Mouse (Mus musculus): ENCODE measurements around the gene Pitpnc1. TPM values are rescaled to one million over a fixed set of nuclear protein-coding genes. Genes with fewer than 3 reads are reported as not detected.

Pitpnc1 gene
- total RNA-seq, 2 experiments from 2014 or later: 78.8 to 79.4 TPM

DNA sequence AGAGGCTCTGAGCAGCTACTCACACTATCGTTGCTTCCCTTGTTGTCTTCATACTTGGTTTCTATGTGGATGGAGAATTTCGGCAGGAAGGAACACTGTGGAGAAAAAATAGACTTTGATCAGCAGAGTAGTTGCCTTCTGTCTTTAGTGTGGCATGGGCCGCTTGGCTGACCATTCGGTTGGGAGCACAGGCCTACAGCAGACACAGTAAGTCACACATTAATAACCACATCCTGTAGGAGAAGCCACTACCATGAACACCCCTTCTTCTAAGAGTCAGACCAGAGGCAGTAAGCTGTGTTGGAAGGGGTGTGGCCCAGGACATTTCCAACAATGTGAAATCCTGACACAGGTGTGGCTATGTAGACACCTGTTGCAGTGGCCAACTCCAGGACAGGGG lies 174.3 kb downstream of the Pitpnc1 start:
- intact Hi-C loops (cut with DNase I): no loop called here
- no peak for DNase-seq

DNA sequence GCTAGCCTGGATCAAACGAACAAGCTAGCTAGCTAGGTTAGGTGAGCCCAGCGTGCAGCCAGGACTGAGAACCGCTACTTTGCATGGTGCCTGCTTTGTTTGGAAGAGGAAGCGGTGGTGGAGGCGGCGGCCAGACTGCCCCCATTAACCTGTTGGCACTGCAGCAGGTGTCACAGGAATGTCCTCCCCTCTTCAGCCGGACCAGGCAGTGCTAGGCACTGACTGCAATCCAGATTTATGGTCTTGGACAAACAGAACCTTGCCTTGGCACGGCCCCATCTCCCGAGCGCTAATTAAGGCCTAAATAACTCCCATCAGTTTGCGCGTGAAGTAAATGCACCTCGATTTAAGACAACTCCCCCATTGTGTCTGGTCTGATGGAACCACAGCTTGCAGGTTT lies 178.5 kb downstream of the Pitpnc1 start:
- DNase-seq: no peak
- intact Hi-C loops (cut with DNase I): no loop called here

DNA sequence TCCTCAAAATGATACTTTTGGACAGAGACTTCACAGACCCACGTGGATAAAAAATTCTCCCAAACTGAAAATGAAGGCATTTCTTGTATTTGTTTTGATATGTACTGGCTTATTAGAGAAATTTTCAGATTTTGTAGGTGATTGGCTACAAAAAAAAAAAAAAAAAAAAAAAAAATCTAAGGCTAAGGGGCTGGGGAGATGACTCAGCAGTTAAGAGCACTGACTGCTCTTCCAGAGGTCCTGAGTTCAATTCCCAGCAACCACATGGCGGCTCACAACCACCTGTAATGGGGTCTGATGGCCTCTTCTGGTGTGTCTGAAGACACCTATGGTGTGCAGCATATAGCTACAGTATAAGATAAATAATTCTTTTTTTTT lies 182.3 kb downstream of the Pitpnc1 start:
- DNase-seq: no peak
- intact Hi-C loops (cut with DNase I): no loop called here

DNA sequence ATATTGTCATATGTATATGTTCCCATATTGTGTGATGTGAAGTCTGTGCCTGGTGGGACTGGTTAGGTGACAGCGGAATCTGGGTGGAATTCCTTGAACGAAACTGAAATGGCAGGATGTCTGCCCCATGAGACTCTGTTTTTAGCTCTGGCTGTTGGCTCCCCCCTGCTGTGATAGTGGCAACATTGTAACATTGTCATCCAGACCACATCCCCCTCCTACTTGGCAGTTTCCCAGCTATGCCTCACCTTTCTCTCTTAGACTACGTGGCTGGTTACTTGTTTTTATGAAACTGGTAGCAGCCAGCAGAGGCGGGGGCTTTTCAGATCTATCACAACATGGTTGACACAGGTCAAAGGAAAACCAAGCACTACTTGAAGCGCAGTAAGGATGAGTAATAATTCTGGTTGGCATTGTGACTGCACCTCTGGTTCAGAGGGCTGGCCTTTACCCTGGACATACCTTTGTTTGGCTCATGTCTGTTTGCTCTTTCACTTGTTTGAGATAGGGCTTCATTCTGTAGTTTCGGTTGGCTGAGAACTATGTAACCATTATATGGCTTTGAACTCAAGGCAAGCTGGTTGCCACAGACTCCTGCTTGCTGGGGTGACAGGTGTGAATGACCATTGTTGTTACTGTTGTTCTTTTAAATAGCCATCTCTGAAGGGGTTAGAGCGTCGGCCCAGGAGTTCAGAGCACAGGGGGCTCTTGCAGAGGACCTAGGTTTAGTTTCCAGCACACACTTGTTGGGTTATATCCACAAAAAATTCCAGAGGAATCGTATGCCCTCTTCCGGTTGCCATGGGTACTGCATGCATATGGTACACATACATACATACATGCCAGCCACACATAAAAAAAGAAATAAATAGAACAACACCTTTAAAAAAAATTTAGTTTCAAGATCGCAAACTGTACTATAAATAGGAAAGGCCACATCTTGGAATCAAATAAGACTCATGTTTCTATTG lies 183.0 kb downstream of the Pitpnc1 start:
- intact Hi-C loops (cut with DNase I): no loop called here
- no peak for DNase-seq

DNA sequence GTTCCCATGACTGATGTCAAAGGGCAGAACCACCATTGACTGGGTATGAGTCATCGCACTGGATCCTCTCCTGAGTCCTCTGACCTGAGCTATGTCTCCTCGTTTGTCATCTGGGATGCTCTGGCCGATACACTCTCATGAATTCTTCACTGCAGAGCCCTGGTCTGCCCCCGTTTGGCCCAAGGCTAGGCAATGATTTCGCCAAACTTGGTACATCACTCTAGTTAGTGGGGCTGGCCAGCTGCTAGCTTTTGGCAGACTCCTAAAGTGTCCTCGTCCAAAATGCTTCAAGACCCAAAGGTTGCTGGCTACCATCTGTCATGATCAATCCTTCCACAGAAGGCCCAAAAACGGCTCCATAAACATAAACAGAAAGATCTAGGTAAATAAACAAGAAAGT lies 184.8 kb downstream of the Pitpnc1 start:
- peak; percentile 54 for DNase-seq
- intact Hi-C loops (cut with DNase I): no loop called here

DNA sequence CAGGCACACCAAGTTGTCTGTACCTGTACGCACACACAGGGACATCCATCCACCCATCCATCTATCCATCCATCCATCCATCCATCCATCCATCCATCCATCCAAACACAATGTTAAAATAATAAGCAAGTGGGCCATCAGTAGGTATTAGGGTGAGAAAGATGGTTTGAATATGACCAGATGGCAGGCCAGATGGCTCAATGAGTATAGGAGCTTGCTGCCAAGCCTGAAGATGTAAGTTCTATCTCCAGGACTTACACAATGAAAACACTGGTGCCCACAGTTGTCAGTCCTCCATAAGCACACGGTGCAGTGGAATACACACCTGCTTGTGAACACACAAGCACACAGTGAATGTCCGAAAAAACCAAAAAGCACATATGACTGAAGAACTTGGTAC lies 186.9 kb downstream of the Pitpnc1 start:
- no peak for DNase-seq
- intact Hi-C loops (cut with DNase I): no loop called here

DNA sequence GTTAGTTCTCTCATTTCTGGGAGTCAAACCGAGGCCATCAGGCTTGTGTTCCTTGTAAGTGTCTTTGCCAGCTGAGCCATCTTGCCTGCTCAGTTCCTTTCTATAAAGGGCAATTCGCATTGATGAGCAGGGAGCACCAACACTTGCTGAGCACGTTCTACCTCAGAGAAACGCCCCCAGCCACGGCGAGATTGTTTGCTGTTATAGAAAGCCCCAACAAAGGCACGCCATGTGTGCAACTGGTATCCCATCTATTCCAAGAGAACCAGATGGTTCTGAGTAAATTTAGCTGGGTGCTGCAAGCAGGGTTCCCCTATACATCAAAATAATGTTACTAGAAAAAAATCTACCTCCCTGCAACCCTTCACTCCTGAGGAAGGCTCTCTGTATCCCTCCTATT lies 188.0 kb downstream of the Pitpnc1 start:
- DNase-seq: no peak
- intact Hi-C loops (cut with DNase I): no loop called here

DNA sequence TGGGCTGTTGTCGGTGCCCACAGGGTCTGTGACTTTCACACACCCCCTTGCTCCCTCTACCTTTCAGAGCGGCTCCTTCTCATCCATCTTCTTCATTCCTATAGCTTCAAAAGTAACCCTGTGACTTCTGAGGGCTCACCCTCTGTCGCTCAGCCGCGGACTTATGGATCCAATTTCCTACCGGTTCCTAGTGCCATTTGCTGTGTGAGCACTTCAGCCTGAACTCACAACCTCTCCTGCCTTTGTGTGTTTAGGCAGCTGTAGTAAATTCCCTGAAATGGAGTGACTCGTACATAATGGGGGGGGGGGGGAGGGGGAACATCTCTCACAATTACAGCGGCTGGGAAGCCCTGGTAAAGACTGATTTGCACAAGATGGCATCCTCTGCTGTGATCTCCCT lies 191.2 kb downstream of the Pitpnc1 start:
- DNase-seq: no peak
- intact Hi-C loops (cut with DNase I): no loop called here

DNA sequence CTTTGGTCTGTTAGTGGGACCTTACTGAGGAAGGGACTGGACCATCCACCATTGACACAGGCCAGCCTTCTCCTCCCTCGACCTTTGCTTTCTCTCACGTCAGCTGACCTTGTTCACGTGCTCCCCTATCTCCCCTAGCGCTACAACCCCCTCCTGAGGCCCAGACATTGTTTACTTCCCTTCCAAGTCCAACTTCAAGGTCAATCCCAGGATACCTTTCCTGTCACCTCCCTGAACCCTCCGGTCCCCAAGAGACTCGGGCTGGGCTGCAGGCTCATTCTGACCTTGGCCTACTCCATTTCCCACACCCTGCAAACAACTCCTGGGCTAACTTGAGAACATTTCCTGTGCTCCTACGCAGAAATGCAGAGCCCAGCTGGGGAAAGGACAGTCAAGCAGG lies 193.6 kb downstream of the Pitpnc1 start:
- DNase-seq: no peak
- intact Hi-C loops (cut with DNase I): no loop called here

DNA sequence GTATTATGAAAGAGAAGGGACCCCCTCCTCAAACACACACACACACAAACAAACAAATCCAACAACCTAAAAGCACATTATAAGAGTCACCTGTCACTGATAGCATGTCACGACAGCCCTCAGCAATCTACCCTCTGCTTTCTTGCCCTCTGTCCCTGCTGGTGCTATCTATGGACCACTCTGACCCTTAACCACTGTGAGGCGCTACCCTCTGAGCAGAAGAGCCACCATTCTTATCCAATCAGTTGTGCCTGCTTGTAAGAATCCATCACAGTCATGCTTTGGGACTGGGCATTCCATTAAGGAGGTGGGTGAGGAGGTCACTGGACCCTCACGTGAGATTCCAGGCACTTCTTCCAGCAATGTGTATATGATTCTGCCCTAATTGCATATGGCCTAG lies 194.2 kb downstream of the Pitpnc1 start:
- DNase-seq: no peak
- intact Hi-C loops (cut with DNase I): no loop called here

DNA sequence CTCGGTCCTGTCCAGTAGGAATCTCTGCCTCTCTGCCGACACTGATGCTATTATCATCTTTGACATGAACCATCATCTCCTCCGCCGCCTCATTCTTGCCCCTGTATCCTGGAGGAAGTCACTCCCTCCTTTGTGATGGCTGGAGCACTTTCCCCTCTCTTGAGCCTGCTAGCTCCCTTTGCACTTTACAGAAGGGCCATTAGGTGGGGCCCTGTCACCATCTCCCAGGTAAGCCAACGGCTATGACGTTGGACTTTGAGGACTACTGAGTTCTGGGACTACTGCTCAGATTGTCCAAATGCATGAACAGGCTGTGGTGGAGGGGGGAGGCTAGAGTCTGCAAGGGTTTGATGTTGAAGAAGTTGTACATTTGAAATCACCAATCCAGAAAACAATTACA lies 194.6 kb downstream of the Pitpnc1 start:
- DNase-seq: peak; percentile 58
- intact Hi-C loops (cut with DNase I): no loop called here

DNA sequence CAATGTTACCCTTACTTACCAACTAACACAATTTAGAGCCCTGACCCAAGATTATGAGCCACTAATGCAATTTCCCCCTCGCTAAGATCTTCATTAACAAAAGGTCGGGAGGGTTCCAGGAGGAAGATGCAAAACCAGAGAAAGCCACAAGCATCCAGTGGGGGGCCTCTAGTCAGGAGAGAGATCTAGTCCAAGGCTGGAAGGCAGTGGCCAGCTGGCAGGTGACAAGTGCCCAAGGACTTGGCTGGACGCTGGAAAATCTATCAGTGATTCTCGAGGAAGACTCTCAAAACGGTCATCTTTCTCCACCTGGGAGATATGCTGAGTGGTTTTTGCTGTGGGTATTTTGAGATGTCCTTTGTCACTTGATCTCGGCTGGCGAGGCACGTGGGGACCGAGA lies 196.3 kb downstream of the Pitpnc1 start:
- intact Hi-C loops (cut with DNase I): no loop called here
- no peak for DNase-seq

DNA sequence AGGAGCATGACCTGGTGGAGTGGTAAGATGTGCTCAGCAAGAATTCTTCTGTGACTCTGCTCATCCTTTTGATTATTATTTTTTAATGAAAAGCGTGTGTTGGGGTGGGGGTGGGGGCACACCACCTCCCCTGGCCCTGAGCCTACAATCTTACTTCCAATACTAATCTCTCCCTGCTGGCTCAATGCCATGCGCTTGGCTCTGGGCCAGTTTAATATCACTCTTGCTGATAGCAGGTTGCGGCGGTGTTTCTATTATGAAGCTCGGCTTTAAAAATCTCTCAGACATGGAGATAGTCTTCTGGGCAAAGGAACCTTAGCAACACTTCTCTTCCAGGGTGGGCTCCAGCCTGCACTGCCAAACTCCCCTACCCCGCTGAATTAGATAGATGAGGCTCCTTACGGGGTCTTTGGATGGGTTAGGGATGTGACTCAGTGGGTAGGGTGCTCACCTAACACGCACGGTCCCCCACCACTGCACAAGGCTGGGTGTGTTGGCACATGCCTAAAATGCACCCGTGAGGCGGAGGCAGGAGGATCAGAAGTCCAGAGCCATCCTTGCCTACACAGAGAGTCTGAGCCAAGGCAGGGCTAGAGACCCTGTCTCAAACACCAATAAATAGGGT lies 198.0 kb downstream of the Pitpnc1 start:
- DNase-seq: peak; percentile 83

DNA sequence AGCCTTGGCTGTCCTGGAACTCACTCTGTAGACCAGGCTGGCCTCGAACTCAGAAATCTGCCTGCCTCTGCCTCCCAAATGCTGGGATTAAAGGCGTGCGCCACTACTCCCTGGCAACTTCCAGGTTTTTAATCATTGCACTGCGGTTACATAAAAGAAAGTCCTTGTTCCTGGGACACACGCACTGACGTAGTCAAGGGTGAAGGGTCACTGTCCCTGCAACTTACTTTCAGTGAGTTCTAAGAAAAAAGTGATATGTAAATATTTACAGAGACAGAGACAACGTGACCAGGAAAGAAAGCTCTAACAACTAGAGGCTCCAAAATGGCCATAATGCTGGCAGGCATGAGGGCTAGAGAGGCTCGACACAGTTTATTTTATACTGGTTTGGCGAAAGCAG lies 199.9 kb downstream of the Pitpnc1 start:
- intact Hi-C loops (cut with DNase I): no loop called here
- no peak for DNase-seq

More for the DNA sequence above, 198.0 kb downstream of the Pitpnc1 start:
- intact Hi-C loops (cut with DNase I): no loop called here

DNA sequence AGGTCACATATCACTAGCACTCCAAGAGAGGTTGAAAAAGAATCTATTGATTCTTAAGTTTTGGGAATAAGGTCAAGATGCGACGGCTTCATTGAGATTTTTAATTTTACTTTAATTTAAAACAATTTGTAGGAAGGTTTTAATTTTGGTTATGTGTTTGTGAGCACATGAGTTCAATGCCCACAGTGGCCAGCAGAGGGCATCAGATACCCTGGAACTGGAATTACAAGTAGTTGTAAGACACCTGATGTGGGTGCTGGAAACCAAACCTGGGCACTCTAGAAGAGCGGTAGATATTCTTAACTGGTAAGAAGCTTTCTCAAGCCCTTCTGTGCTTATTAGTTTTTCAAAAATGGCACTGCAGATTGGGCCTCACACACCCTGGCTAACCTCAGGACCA lies 203.0 kb downstream of the Pitpnc1 start:
- no peak for DNase-seq
- intact Hi-C loops (cut with DNase I): no loop called here

DNA sequence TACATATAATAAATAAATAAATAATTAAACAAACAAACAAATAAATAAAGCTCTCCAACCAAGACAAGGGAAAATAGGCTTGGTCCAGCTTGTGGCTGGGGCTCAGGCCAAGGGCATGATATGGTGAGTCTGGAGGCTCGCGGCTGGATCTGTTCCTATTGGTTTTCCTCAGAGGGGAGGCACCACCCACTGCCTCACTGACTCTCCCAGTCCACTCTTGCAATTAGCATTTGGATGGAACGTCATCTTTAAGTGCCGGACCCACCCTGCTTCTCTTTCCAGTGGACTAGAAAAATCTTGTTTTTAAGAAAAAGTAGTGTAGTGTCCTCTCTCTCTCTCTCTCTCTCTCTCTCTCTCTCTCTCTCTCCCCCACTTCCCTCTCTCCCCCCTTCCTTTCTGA lies 204.6 kb downstream of the Pitpnc1 start:
- no peak for DNase-seq
- intact Hi-C loops (cut with DNase I): no loop called here

DNA sequence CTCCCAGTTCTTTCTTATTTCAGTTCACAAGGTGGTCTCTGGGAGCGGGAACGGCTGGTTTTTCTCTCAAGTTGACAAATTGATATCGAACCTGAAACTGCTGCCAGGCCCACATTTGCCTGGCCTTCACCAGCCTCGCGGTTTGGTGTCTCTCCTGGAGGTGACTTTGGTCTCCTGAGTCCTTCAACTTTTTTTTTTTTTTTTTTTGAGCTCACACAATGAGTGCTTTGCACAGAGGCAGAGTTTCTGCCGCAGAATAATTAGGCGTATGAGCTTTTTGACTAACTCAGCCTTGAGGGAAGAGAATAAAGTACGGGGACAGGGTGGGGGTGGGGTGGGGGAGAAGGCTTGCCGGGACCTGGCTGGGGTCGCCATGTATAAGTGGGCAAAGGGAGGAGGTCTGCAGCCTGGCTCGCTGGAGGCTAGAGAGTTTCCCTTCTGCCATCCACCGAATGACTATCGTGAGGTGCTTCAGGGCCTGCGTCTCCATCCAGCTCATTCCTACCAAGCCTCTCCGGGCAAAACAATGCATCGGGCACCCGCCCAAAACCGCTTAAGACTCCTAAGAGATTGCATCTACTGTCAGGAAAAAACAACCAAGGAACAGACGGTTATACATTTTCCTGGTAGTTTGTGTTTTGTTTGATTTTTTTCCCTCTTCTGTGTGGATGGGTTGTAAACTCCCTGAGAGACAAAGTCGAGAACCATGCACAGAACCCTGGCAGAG lies 205.4 kb downstream of the Pitpnc1 start:
- DNase-seq: no peak
- intact Hi-C loops (cut with DNase I): no loop called here

DNA sequence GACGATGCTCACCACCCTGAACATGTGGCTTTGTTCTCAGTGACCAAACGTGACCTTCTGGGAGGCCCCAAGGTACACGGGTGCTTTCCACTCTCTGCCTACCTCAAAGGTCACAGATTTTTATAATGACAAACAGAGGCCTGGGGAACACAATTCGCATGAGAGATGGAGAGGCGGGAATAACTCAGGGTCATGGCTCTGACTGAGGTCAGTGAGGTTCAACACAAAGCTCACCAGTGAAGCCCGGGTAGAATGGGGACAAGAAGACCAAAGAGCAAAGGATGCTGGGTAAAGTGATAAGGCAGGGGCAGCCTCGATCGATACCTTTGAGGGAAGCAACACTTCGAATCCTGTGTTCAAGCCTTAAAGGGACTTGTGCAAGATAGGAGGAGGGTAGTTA lies 206.7 kb downstream of the Pitpnc1 start:
- intact Hi-C loops (cut with DNase I): no loop called here
- no peak for DNase-seq

DNA sequence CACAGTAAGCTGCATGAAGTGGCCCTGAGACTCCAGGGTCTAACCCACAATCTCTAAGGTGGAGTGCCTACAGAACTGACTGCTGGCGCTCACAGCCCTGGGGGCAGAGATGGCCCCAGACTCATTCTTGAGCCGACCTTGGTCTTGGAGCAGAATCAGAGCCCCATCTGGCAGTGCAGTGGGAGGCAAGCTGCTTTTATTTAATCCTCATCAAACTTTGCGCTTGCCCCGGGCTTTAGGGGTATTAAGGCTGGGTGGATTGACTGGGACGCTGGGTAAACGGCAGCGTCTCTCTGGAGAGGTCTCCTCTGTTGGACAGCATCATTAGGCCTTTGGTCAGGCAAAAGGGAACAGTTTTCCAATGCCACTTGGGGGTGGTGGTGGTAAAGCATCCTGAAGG lies 211.1 kb downstream of the Pitpnc1 start:
- intact Hi-C loops (cut with DNase I): no loop called here
- DNase-seq: no peak

DNA sequence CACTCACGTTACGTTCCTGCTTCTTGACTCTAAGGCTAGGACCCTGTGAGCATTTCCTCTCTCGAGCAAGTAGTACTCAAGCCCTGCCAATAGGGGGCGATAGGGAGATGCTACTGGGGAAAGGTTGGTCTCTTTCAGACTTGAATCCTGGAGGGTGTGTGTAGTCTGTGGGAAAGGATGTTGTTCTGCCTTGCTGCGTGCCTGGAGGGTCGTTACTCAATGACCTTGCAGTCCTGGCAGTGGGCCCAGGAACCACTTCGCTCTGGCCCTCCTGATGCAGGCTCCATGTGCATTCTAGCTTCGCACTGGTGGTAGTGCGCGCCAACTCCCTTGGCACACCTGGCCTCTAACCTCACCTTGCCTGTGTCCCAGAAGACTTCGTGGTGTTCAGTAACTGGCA lies 215.3 kb downstream of the Pitpnc1 start:
- intact Hi-C loops (cut with DNase I): no loop called here
- DNase-seq: peak; percentile 44

DNA sequence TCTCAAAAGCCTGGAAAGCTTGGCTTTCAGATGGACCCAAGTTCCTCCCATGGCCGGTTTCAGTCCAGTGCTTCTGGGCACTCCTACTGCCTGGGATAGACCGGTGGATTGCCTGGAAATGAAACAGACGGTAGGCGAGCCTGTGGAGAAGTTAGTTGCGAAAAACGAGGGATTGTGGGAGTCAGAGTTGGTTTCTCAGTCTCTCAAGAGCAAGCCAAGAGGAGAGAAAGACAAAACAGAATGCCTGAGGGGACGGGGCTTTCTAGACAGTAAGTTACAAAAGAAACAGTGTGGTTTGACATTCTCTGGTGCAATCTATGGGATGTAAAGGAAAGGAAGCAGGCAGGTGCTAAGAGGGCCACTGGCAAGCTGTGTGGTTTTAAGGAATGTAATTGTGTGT lies 216.3 kb downstream of the Pitpnc1 start:
- no peak for DNase-seq

DNA sequence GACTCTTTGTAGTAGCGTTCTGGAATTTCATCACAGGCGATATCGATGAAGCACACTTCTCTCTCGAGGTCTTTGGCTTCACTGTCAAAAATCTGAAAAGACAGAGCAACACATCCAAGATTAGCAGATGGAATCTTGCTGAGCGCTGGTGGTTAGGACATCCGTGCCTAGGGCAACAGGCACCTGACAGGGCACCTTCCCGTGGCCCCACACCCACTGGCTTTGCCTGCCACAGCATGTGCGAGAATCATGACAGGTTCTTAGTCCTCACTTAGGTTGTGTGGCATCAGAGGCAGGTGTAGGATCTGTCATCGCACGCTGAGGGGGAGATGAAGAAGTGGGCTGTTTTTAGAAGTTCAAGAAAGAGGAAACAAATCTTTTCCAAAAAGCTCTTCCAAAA lies 218.5 kb downstream of the Pitpnc1 start:
- DNase-seq: no peak

More for the DNA sequence above, 216.3 kb downstream of the Pitpnc1 start:
- intact Hi-C loops (cut with DNase I): no loop called here

More for the DNA sequence above, 218.5 kb downstream of the Pitpnc1 start:
- intact Hi-C loops (cut with DNase I): no loop called here
